Mouse (Mus musculus): ENCODE data around the gene Cldn10. TPM values are rescaled to one million over a fixed set of nuclear protein-coding genes. Genes with fewer than 3 reads are reported as not detected.

The Cldn10 gene
- polyA plus RNA-seq, 1 experiment from 2014 or later: 0.80 TPM

DNA sequence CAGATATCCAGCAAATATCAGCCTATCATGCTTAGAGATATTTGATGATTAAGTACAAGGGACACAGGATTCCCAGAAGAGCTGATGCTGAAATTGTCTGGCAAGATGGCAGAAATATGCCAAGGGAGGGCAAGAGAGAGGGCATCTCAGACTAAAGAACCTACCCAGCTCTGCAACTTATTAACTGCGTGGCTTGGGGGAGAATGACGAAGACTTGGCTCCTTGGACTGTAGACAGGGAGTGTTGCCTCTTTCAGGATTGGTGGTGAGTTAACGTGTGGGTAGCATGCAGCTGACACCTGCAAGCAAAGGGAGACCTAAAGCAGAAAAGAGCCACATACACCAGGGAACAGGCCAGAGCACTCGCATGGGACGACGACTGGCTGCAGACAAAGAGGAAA is 5.7 kb downstream of the Cldn10 start:
- 81% methylated on average over 6 of the region's 6 CpGs for WGBS

DNA sequence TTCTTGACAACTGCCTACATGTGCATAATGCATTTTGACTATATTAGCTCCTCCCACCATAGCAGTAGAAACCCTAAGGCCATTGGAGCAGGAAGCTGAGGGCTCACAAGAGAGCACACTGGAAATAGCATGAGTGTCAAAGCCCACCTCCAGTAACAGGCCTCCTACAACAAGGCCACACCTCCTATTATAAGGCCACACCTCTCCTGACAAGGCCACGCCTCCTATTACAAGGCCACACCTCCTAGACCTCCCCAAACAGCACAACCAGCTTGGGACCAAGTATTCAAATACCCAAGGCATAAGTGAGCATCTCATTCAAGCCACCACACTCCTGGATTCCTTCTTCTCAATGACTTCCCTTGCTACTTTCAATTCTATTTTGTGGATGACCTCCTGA is 6.5 kb downstream of the Cldn10 start:
- Histone ChIP-seq H3K4me1 (ENCODE audit: control insufficient read depth, insufficient read depth, low read length) (peaks cover 2% of the 10 kb centered on the region; the same call in 1 of the 2 replicates), H3K36me3 (ENCODE audit: control insufficient read depth, insufficient read depth, low read length) (no peaks in the 10 kb centered on the region), H3K9ac (ENCODE audit: low read length) (no peak overlapping the region), H3K4me2 (ENCODE audit: low read length) (no peak overlapping the region), H3K27me3 (replicated peaks; ENCODE audit: control insufficient read depth, insufficient read depth, low read length) (0 out of 2 replicates have a peak, but pooled peaks cover 4% of the 10 kb centered on the region), H3K9me3 (replicated peaks; ENCODE audit: control insufficient read depth, low read length) (no peaks in the 10 kb centered on the region), H3K27ac (ENCODE audit: low read depth, low read length) (no peak overlapping the region), H3K4me3 (ENCODE audit: low read depth, low read length) (no peak overlapping the region)
- 68% methylated on average over 1 of the region's 1 CpGs for WGBS
- DNase-seq (ENCODE audit: low spot score) (no peak), ATAC-seq (no peak)

More for the DNA sequence above, 5.7 kb downstream of the Cldn10 start:
- DNase-seq (ENCODE audit: low spot score): no peak
- H3K9me3 ChIP-seq (replicated peaks; ENCODE audit: control insufficient read depth, low read length): no peaks in the 10 kb centered on the region
- H3K4me3 ChIP-seq (ENCODE audit: low read depth, low read length): no peak overlapping the region
- peak; percentile 14; the same call in 1 of the 2 replicates for ATAC-seq
- H3K27me3 ChIP-seq (replicated peaks; ENCODE audit: control insufficient read depth, insufficient read depth, low read length): 0 out of 2 replicates have a peak, but pooled peaks cover 4% of the 10 kb centered on the region
- H3K9ac ChIP-seq (ENCODE audit: low read length): no peak overlapping the region
- H3K4me2 ChIP-seq (ENCODE audit: low read length): no peak overlapping the region
- peaks cover 2% of the 10 kb centered on the region; the same call in 1 of the 2 replicates for H3K4me1 ChIP-seq (ENCODE audit: control insufficient read depth, insufficient read depth, low read length)
- H3K27ac ChIP-seq (ENCODE audit: low read depth, low read length): no peak overlapping the region
- no peaks in the 10 kb centered on the region for H3K36me3 ChIP-seq (ENCODE audit: control insufficient read depth, insufficient read depth, low read length)

DNA sequence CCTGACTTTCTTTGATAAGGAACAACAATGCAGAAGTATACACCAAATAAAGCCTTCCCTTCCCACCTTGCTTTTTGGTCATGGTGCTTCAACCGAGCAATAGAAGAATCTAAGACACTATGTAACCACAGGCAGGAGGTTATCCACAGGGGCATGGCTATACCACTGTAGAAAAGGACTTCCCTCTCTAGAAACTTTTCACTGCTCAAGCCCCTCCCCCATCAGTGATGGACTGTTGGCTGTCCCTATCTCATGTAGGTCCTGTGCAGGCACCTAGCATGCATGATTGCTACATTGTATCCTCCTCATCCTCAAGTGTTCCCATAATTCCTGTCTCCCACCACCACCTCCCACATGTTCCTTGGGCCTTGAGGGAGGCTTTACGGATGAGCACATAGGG is 7.2 kb downstream of the Cldn10 start:
- Histone ChIP-seq H3K4me1 (ENCODE audit: control insufficient read depth, insufficient read depth, low read length) (peaks cover 2% of the 10 kb centered on the region; the same call in 1 of the 2 replicates), H3K9me3 (replicated peaks; ENCODE audit: control insufficient read depth, low read length) (no peaks in the 10 kb centered on the region), H3K9ac (ENCODE audit: low read length) (no peak overlapping the region), H3K4me2 (ENCODE audit: low read length) (no peak overlapping the region), H3K4me3 (ENCODE audit: low read depth, low read length) (no peak overlapping the region), H3K36me3 (ENCODE audit: control insufficient read depth, insufficient read depth, low read length) (no peaks in the 10 kb centered on the region), H3K27ac (ENCODE audit: low read depth, low read length) (no peak overlapping the region), H3K27me3 (replicated peaks; ENCODE audit: control insufficient read depth, insufficient read depth, low read length) (0 out of 2 replicates have a peak, but pooled peaks cover 4% of the 10 kb centered on the region)
- DNase-seq (ENCODE audit: low spot score): no peak
- WGBS: 86% methylated on average over 2 of the region's 2 CpGs
- no peak for ATAC-seq

DNA sequence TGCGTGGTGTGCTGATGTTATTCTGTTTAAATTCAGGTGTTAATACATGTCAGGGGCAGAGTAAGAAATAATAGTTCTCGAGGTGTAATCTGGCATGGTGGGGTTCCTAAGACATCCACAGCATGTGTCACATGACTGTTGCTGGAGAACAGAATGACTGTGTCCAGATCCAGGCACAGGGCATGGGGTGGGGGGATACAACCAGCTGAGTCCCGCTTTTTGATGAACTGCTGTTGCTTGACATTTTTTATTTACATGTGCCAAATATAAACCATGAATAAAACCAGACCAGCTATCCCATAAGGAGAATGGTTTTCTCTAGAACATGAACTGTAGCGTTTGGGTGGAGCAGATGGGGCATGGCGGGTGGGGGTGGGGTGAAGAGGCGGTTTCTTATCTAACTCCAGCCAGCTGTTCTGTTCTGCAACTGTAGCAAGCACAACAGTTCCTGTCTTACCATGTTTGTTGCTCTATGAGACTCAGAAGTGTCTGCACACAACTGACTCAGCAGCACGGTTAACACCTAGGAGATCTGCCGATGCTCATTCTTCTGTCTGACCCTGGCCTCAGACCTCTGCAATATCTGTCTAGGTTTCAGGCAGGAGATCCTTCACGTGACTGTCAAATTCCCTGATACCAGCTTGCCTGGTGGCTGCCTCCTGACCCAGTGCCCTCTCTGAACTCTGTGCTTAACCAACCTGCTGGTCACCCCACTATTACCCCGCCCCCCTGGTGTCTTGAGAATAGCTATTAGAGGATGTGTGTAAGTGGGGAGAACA is 8.4 kb downstream of the Cldn10 start:
- ATAC-seq (no peak), DNase-seq (ENCODE audit: low spot score) (no peak)
- WGBS: 67% methylated on average over 10 of the region's 10 CpGs

DNA sequence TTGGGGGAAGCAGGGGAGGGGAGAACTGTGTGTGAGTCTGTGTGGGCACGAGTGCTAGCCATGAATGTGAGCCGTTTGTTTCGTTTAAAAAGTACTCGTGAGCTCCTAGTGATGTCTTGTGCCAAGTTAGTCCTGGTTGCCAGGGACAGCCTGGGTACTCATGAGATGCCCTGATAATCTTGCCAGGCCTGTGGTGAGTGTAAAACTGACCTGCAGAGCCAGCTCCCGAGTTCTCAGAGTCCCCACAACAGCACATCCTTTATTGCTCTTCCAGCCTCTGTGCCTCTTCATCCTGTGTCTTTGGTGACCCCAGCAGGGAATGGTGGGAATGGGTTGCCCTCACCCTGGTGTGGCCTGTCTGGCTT is 9.0 kb downstream of the Cldn10 start:
- H3K4me1 ChIP-seq (ENCODE audit: control insufficient read depth, insufficient read depth, low read length): peaks cover 2% of the 10 kb centered on the region; the same call in 1 of the 2 replicates
- DNase-seq (ENCODE audit: low spot score) (no peak), ATAC-seq (no peak)
- WGBS: 51% methylated on average over 5 of the region's 5 CpGs
- H3K4me2 ChIP-seq (ENCODE audit: low read length): no peak overlapping the region
- H3K9ac ChIP-seq (ENCODE audit: low read length): no peak overlapping the region
- no peaks in the 10 kb centered on the region for H3K36me3 ChIP-seq (ENCODE audit: control insufficient read depth, insufficient read depth, low read length)
- H3K27me3 ChIP-seq (replicated peaks; ENCODE audit: control insufficient read depth, insufficient read depth, low read length): 0 out of 2 replicates have a peak, but pooled peaks cover 4% of the 10 kb centered on the region
- H3K4me3 ChIP-seq (ENCODE audit: low read depth, low read length): no peak overlapping the region
- no peaks in the 10 kb centered on the region for H3K9me3 ChIP-seq (replicated peaks; ENCODE audit: control insufficient read depth, low read length)
- H3K27ac ChIP-seq (ENCODE audit: low read depth, low read length): no peak overlapping the region

More for the DNA sequence above, 8.4 kb downstream of the Cldn10 start:
- Histone ChIP-seq H3K27me3 (replicated peaks; ENCODE audit: control insufficient read depth, insufficient read depth, low read length) (0 out of 2 replicates have a peak, but pooled peaks cover 4% of the 10 kb centered on the region), H3K4me3 (ENCODE audit: low read depth, low read length) (no peak overlapping the region), H3K9me3 (replicated peaks; ENCODE audit: control insufficient read depth, low read length) (no peaks in the 10 kb centered on the region), H3K36me3 (ENCODE audit: control insufficient read depth, insufficient read depth, low read length) (no peaks in the 10 kb centered on the region), H3K9ac (ENCODE audit: low read length) (no peak overlapping the region), H3K27ac (ENCODE audit: low read depth, low read length) (no peak overlapping the region), H3K4me1 (ENCODE audit: control insufficient read depth, insufficient read depth, low read length) (peaks cover 2% of the 10 kb centered on the region; the same call in 1 of the 2 replicates), H3K4me2 (ENCODE audit: low read length) (no peak overlapping the region)

DNA sequence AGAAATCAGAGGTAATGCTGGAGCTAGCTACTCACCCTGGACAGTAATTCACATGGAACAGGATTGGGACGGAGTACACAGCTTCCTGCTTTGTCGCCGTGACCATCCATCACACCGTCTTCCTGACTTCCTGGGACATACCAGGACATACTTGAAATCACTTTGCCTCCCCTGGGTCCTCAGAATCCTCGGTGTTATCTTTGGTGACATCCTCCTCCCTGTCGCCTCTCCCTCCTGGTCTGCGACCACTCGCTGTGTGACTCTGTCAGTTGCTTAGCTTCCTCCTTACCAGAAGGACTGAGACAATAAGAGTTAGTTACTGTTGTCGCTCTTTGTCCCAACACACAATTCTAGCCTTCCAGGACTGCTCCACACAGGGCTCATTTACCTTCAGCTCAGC is 9.6 kb downstream of the Cldn10 start:
- WGBS: 80% methylated on average over 9 of the region's 9 CpGs
- H3K36me3 ChIP-seq (ENCODE audit: control insufficient read depth, insufficient read depth, low read length): no peaks in the 10 kb centered on the region
- H3K27me3 ChIP-seq (replicated peaks; ENCODE audit: control insufficient read depth, insufficient read depth, low read length): 0 out of 2 replicates have a peak, but pooled peaks cover 4% of the 10 kb centered on the region
- no peak overlapping the region for H3K4me3 ChIP-seq (ENCODE audit: low read depth, low read length)
- no peaks in the 10 kb centered on the region for H3K9me3 ChIP-seq (replicated peaks; ENCODE audit: control insufficient read depth, low read length)
- H3K4me2 ChIP-seq (ENCODE audit: low read length): no peak overlapping the region
- no peak overlapping the region for H3K27ac ChIP-seq (ENCODE audit: low read depth, low read length)
- H3K9ac ChIP-seq (ENCODE audit: low read length): no peak overlapping the region
- DNase-seq (ENCODE audit: low spot score) (no peak), ATAC-seq (no peak)
- peaks cover 2% of the 10 kb centered on the region; the same call in 1 of the 2 replicates for H3K4me1 ChIP-seq (ENCODE audit: control insufficient read depth, insufficient read depth, low read length)

DNA sequence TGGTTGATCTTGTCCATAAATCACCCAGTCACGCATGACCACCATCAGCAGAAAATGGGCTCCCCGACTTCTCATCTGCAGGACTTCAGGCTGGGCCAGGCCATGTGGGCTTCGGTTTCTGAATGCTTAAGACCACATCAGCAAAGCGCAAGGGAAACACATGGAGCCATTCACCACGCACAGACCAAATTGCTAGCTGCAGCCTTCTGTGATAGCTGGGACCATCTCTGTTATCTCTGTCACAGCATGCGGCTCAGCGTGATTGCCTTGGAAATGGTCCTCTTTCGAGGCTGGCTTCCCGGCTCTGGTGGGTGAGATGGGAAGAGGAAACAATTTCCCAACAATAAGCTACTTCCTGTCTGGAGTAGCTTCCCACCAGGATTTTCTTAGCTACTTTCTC is 12.2 kb downstream of the Cldn10 start:
- Histone ChIP-seq H3K9ac (ENCODE audit: low read length) (no peak overlapping the region), H3K4me2 (ENCODE audit: low read length) (no peak overlapping the region), H3K27ac (ENCODE audit: low read depth, low read length) (no peak overlapping the region), H3K4me1 (ENCODE audit: control insufficient read depth, insufficient read depth, low read length) (no peaks in the 10 kb centered on the region), H3K4me3 (ENCODE audit: low read depth, low read length) (no peak overlapping the region), H3K27me3 (replicated peaks; ENCODE audit: control insufficient read depth, insufficient read depth, low read length) (0 out of 2 replicates have a peak, but pooled peaks cover 4% of the 10 kb centered on the region), H3K36me3 (ENCODE audit: control insufficient read depth, insufficient read depth, low read length) (no peaks in the 10 kb centered on the region), H3K9me3 (replicated peaks; ENCODE audit: control insufficient read depth, low read length) (no peaks in the 10 kb centered on the region)
- DNase-seq (ENCODE audit: low spot score): no peak
- no peak for ATAC-seq
- 84% methylated on average over 9 of the region's 9 CpGs for WGBS

DNA sequence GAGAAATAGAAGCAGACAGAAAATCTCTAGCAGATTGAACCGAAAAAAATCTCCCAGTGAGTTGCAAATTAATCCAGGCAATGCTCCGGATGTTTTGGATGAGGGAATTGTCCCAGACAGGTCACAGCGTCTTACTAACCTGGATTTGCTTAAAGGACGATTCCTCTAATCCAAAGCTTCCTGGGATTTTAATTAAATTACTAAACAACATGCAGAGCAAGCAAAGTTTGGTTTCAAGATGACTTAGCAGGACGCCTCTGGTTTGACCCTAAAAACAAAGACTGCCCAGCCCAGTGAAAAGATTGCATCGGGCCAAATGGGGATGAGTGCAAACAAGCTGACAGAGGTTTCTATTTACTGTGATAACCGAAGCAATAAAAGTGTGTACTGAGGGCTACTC is 16.2 kb downstream of the Cldn10 start:
- no peak overlapping the region for H3K4me2 ChIP-seq (ENCODE audit: low read length)
- no peak for DNase-seq (ENCODE audit: low spot score)
- H3K36me3 ChIP-seq (ENCODE audit: control insufficient read depth, insufficient read depth, low read length): no peaks in the 10 kb centered on the region
- 5% methylated on average over 7 of the region's 7 CpGs for WGBS
- no peaks in the 10 kb centered on the region for H3K27me3 ChIP-seq (replicated peaks; ENCODE audit: control insufficient read depth, insufficient read depth, low read length)
- H3K4me1 ChIP-seq (ENCODE audit: control insufficient read depth, insufficient read depth, low read length): no peaks in the 10 kb centered on the region
- H3K9ac ChIP-seq (ENCODE audit: low read length): no peak overlapping the region
- ATAC-seq: no peak
- H3K4me3 ChIP-seq (ENCODE audit: low read depth, low read length): no peak overlapping the region
- no peaks in the 10 kb centered on the region for H3K9me3 ChIP-seq (replicated peaks; ENCODE audit: control insufficient read depth, low read length)
- no peak overlapping the region for H3K27ac ChIP-seq (ENCODE audit: low read depth, low read length)

DNA sequence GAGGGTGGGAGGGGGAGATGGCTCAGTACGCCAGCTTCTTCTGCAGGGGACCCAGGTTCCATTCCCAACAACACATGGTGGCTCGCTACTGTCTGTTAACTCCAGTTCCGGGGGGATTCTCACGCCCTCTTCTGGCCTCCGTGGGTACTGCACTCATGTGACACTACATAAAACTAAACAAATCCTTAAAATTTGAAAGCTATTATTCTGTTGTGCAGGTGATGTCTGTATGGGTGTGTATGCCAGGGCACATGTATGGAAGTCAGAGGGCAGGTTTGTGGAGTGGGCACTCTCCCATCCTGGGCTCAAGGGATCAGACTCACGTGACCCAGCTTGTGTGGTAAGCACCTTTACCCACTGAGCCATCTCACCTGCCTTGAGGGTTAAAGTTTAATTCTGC is 16.6 kb downstream of the Cldn10 start:
- H3K4me1 ChIP-seq (ENCODE audit: control insufficient read depth, insufficient read depth, low read length): no peaks in the 10 kb centered on the region
- H3K36me3 ChIP-seq (ENCODE audit: control insufficient read depth, insufficient read depth, low read length): no peaks in the 10 kb centered on the region
- no peak for DNase-seq (ENCODE audit: low spot score)
- H3K4me2 ChIP-seq (ENCODE audit: low read length): no peak overlapping the region
- no peak overlapping the region for H3K4me3 ChIP-seq (ENCODE audit: low read depth, low read length)
- ATAC-seq: no peak
- no peaks in the 10 kb centered on the region for H3K27me3 ChIP-seq (replicated peaks; ENCODE audit: control insufficient read depth, insufficient read depth, low read length)
- 22% methylated on average over 6 of the region's 6 CpGs for WGBS
- no peaks in the 10 kb centered on the region for H3K9me3 ChIP-seq (replicated peaks; ENCODE audit: control insufficient read depth, low read length)
- H3K27ac ChIP-seq (ENCODE audit: low read depth, low read length): no peak overlapping the region
- H3K9ac ChIP-seq (ENCODE audit: low read length): no peak overlapping the region

All from forebrain, embryonic 14.5 days (tissue).